Mouse (Mus musculus) neural tube, embryonic 15.5 days (tissue): ENCODE measurements at regions not wholly inside any gene's neighbourhood (a gene's known extent, or its start where the extent isn't known, plus 50 kb on each side); places are given as distances from the start of the nearest gene placed in this dataset.

ENCODE experiments used
- ATAC-seq: fragments of 200-750 bp; cut with Nextera tagmentation; 2 replicates; pipeline ENCODE4 v1.8.0; 2017; ENCODE audit warnings: mild to moderate bottlenecking, moderate TSS enrichment, moderate library complexity; ENCODE audit not compliant: low FRiP score
- H3K27ac ChIP-seq: fragments of 300-500 bp; sonication (generic); replicated peaks from 2 replicates; pipeline ENCODE4 v1.5.1; 2015; ENCODE audit warnings: mild to moderate bottlenecking, inconsistent platforms
- H3K27me3 ChIP-seq: fragments of 300-500 bp; sonication (generic); replicated peaks from 2 replicates; pipeline ENCODE4 v1.6.1; 2015; ENCODE audit warnings: inconsistent platforms
- H3K36me3 ChIP-seq: fragments of 300-500 bp; sonication (generic); 2 replicates; pipeline ENCODE4 v1.6.1; 2015; ENCODE audit warnings: inconsistent platforms
- H3K4me1 ChIP-seq: fragments of 300-500 bp; sonication (generic); 2 replicates; pipeline ENCODE4 v1.6.1; 2015; ENCODE audit warnings: inconsistent platforms
- H3K4me2 ChIP-seq: fragments of 300-500 bp; sonication (generic); 2 replicates; pipeline ENCODE4 v1.6.1; 2015; ENCODE audit warnings: inconsistent platforms, mild to moderate bottlenecking, moderate library complexity
- H3K4me3 ChIP-seq: fragments of 300-500 bp; sonication (generic); replicated peaks from 2 replicates; pipeline ENCODE4 v1.5.1; 2015; ENCODE audit warnings: mild to moderate bottlenecking, inconsistent platforms
- H3K9ac ChIP-seq: fragments of 300-500 bp; sonication (generic); replicated peaks from 2 replicates; pipeline ENCODE4 v1.6.1; 2015; ENCODE audit warnings: mild to moderate bottlenecking, inconsistent platforms
- H3K9me3 ChIP-seq: fragments of 300-500 bp; sonication (generic); replicated peaks from 2 replicates; pipeline ENCODE4 v1.6.1; 2016; ENCODE audit warnings: inconsistent platforms
- whole genome bisulfite sequencing: fragments of 180-500 bp; shearing (Covaris S2); methylation state at CpG from one replicate; pipeline ENCODE4 v1.1.7; 2015; ENCODE audit warnings: mixed read lengths; 5-methylcytosine and 5-hydroxymethylcytosine counted together

DNA sequence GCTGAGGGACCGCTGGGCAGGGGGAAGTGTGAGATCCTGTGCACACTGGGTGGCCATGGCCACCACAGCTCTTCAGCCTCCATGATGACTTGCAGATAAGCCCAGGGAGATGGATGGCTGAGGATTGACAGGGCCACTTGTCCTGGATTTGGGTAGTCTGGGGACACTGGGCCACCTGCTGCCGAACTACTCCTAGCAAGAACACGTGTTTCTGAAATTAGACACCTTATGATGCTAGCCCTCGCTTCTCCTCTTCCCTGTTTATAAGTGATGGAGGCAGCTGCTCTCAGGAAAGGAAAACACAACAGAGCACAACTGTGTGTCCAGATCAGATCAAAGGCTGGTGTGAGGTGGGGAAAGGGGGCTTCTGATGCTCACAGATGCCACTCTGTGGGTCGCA, 64.9 kb upstream of the Tpm1 start:
- Histone ChIP-seq H3K9me3 (no peaks in the 10 kb centered on the region), H3K27ac (no peak overlapping the region), H3K4me2 (no peak overlapping the region), H3K36me3 (no peaks in the 10 kb centered on the region), H3K27me3 (no peaks in the 10 kb centered on the region), H3K4me1 (0 out of 2 replicates have a peak, but pooled peaks cover 9% of the 10 kb centered on the region), H3K9ac (no peak overlapping the region), H3K4me3 (no peak overlapping the region)
- 86% methylated on average over 5 of the region's 5 CpGs for WGBS
- ATAC-seq, result no peak

GRCm38 (mm10) chr9:67111836-67112584, 62.8 kb upstream of the Tpm1 start:
- Histone ChIP-seq H3K27ac (peak overlapping the region; percentile 45; the same call in 1 of the 2 replicates), H3K4me3 (no peak overlapping the region), H3K27me3 (no peaks in the 10 kb centered on the region), H3K4me1 (0 out of 2 replicates have a peak, but pooled peaks cover 9% of the 10 kb centered on the region), H3K4me2 (no peak overlapping the region), H3K9me3 (no peaks in the 10 kb centered on the region), H3K36me3 (no peaks in the 10 kb centered on the region), H3K9ac (no peak overlapping the region)
- peak; percentile 21; the same call in 1 of the 2 replicates for ATAC-seq
- WGBS, result 60% methylated on average over 4 of the region's 4 CpGs

DNA sequence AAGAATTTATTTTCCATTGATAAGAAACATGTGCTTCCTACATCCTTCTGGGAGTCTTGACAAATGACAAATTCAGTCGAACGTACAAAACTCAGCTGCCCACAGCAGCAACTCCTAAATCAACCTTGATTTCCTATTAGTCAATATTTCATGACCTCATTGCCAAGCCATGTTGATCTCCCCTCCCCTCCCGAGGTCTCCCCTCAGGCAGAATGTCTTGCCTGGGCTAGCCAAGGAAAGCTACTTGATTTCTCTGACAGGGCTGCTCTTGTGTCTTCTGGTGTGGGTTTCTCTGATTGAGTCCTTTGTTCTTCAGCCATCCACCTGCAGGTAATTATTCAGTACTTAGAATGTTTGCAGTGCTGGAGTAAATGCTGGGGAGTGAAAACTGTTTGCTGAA, 58.7 kb upstream of the Tpm1 start:
- H3K9me3 ChIP-seq, result no peaks in the 10 kb centered on the region
- H3K4me2 ChIP-seq, result no peak overlapping the region
- H3K36me3 ChIP-seq, result no peaks in the 10 kb centered on the region
- ATAC-seq, result no peak
- no peak overlapping the region for H3K27ac ChIP-seq
- H3K9ac ChIP-seq, result no peak overlapping the region
- WGBS, result 53% methylated on average over 3 of the region's 3 CpGs
- no peaks in the 10 kb centered on the region for H3K27me3 ChIP-seq
- peaks cover 16% of the 10 kb centered on the region; the same call in 1 of the 2 replicates for H3K4me1 ChIP-seq
- H3K4me3 ChIP-seq, result no peak overlapping the region

GRCm38 (mm10) chr9:67105867-67106266, 56.7 kb upstream of the Tpm1 start:
- no peak for ATAC-seq

GRCm38 (mm10) chr9:67105216-67105615, 56.0 kb upstream of the Tpm1 start:
- no peak for ATAC-seq
- no peak overlapping the region for H3K4me3 ChIP-seq
- H3K4me1 ChIP-seq, result peaks cover 17% of the 10 kb centered on the region
- H3K4me2 ChIP-seq, result no peak overlapping the region
- H3K36me3 ChIP-seq, result no peaks in the 10 kb centered on the region
- H3K27me3 ChIP-seq, result no peaks in the 10 kb centered on the region
- no peak overlapping the region for H3K9ac ChIP-seq
- H3K9me3 ChIP-seq, result no peaks in the 10 kb centered on the region
- WGBS, result 90% methylated on average over 2 of the region's 2 CpGs
- H3K27ac ChIP-seq, result no peak overlapping the region

More at GRCm38 (mm10) chr9:67105867-67106266, 56.7 kb upstream of the Tpm1 start:
- H3K4me1 ChIP-seq, result peaks cover 17% of the 10 kb centered on the region
- no peak overlapping the region for H3K4me3 ChIP-seq
- H3K9me3 ChIP-seq, result no peaks in the 10 kb centered on the region
- H3K27ac ChIP-seq, result no peak overlapping the region
- no peaks in the 10 kb centered on the region for H3K27me3 ChIP-seq
- no peak overlapping the region for H3K9ac ChIP-seq
- no peaks in the 10 kb centered on the region for H3K36me3 ChIP-seq
- WGBS, result 41% methylated on average over 9 of the region's 9 CpGs
- no peak overlapping the region for H3K4me2 ChIP-seq

DNA sequence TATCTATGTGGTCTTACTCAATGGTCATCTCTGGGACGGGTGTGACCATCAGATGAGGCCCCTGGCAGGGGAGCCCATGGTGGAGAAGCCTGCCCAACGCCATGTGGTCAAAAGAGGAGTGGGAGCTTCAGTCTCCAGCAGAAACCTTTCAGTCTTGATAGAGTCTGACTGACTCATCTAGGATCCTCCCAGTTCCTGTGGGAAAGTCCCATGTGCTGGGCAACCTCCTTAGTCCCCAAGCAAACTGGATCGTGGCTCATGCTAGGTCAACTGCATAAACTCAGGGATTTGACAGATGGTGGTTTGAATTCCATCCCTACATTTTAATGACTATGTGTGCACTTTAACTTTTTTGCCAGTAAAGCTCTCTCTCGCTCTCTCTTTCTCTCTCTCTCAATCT, 55.4 kb upstream of the Tpm1 start:
- no peaks in the 10 kb centered on the region for H3K36me3 ChIP-seq
- H3K9me3 ChIP-seq, result no peaks in the 10 kb centered on the region
- H3K27ac ChIP-seq, result no peak overlapping the region
- H3K27me3 ChIP-seq, result no peaks in the 10 kb centered on the region
- WGBS, result 69% methylated on average over 4 of the region's 4 CpGs
- no peak for ATAC-seq
- no peak overlapping the region for H3K9ac ChIP-seq
- H3K4me3 ChIP-seq, result no peak overlapping the region
- peaks cover 17% of the 10 kb centered on the region for H3K4me1 ChIP-seq
- H3K4me2 ChIP-seq, result no peak overlapping the region

DNA sequence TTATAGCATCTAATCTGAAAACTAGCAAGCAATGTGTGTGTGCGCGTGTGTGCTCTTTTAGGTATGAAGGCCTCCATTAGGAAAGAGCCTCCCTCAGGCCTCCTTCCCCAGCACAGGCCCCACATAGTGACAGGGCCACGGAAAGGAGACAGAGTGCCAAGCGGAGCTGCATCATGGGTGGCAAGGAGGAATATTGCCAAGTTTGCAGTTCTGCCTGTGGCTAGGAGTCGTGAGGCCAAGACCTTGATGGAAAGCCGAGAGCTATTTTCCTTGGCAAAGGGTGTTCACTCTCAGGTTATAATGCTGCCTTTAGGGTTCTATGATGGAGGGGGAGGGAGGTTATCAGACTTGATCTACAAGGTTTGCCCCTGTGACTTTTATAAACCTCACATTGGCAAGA, 53.4 kb upstream of the Tpm1 start:
- no peak for ATAC-seq
- H3K4me2 ChIP-seq, result no peak overlapping the region
- H3K36me3 ChIP-seq, result no peaks in the 10 kb centered on the region
- no peak overlapping the region for H3K27ac ChIP-seq
- no peaks in the 10 kb centered on the region for H3K9me3 ChIP-seq
- no peaks in the 10 kb centered on the region for H3K27me3 ChIP-seq
- H3K4me1 ChIP-seq, result peaks cover 17% of the 10 kb centered on the region
- WGBS, result 53% methylated on average over 6 of the region's 6 CpGs
- H3K9ac ChIP-seq, result no peak overlapping the region
- H3K4me3 ChIP-seq, result no peak overlapping the region

DNA sequence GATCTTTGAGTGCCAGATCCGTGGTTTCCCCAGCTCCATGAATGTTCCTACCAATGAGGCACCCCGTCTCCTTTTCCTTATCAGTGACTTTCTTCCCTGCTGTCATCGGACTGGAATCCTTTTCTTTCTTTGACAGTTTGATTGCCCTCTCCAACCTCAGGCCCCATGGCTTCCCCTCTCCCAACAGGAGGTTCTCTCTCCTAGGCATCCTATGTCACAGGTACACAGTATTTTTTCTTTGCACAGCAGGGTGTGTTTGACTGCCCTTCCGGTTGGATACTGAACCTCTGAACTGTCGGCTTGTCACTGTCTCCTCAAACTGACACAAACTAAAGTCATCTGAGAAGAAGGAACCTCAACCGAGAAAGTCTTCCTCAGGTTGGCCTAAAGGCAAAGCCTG, 50.3 kb upstream of the Tpm1 start:
- Histone ChIP-seq H3K27me3 (no peaks in the 10 kb centered on the region), H3K36me3 (no peaks in the 10 kb centered on the region), H3K9ac (no peak overlapping the region), H3K9me3 (no peaks in the 10 kb centered on the region), H3K4me3 (no peak overlapping the region), H3K4me1 (peaks cover 10% of the 10 kb centered on the region; the same call in 1 of the 2 replicates), H3K4me2 (no peak overlapping the region), H3K27ac (no peak overlapping the region)
- no peak for ATAC-seq
- WGBS, result 61% methylated on average over 6 of the region's 6 CpGs
